Mouse (Mus musculus) neutrophil, adult 59 days (primary cell): ENCODE measurements around the gene E130208F15Rik. TPM values are rescaled to one million over a fixed set of nuclear protein-coding genes. Genes with fewer than 3 reads are reported as not detected.

Experiments
- total RNA-seq, 2 experiments: library from RNA; stranded (reverse); gene quantifications; 1 replicate in 1 of 2; 2 replicates in 1 of 2; pipeline ENCODE4 v1.2.4; 2023

Gene E130208F15Rik
- not detected for total RNA-seq

DNA sequence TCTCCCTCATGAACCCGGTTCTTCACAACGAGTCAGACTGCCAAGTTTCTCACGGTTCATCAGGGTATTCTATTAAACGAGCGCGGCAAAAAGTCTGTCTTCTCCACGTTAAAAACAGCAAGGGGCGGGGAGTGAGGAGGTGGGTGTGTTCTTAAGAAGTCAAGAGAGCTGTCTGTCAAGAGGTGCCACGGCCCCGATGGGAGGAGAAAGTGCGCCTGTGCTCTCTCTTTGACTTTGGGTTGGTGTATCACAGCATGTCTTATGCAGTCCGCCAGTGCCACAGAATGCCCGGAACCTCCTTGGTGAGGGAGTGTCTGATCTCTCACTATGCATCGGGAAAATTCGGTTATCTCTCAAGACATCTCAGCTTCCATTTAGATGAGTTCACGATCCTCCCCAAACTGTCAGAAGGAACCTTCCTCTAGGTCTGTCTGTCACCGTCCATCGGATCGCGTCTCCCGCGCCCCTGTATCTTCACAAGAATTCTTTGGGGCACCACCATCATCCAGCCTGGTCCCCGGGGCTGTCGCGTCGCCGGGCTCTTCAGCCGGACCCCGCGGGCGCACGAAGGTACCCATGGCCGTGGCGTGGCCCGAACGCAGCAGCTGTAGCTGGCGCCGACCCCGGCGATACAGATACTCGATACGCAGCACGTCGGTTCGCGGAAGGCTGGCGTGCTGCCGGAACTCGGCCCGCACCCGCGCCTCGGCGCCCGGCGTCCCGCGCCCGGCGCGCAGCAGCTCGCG, at the start of gene E130208F15Rik:
Gene E130208F15Rik, plus strand, starts transcription at position 202 of the 746 bp plus-strand sequence.

DNA sequence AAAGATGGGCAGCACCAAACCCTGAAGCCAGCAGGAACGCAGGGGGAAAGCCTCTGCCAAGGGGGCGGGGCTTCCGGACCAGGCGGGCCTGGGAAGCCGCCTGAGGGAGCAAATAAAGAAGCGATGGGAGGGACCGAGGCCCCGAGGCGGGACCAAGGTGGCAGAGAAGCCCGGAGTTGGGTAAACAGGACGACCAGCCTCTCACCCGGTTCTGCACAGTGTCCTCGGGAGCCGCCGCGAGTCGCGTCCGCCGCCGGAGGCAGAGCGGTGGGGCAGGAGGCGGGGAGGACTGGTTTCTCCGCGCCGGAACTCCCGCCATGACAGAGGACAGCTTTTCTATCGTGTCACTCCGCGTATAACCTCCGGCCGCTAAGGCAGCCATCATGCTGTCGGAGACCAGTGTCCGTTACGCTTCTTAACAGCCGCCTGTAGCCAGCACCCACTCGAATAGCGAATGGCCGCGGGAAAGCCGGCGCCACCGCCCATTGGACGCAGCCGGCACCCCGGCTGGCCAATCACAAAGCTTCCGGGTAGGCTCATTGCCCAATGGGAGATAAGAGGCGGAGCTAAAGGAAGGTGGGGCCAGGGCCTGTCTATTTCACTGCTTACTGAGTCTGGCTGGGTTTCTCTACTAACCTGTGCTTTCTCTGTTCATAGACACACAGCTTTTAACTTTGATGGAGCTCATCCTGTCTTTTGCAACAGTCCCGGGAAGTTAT, 41.4 kb upstream of the E130208F15Rik start, which contains the start of the genes Thap8 and Wdr62:
Gene Thap8, plus strand, starts transcription at position 144 of the 719 bp plus-strand sequence.
Gene Wdr62, minus strand, starts transcription at position 469 of the 719 bp plus-strand sequence.

DNA sequence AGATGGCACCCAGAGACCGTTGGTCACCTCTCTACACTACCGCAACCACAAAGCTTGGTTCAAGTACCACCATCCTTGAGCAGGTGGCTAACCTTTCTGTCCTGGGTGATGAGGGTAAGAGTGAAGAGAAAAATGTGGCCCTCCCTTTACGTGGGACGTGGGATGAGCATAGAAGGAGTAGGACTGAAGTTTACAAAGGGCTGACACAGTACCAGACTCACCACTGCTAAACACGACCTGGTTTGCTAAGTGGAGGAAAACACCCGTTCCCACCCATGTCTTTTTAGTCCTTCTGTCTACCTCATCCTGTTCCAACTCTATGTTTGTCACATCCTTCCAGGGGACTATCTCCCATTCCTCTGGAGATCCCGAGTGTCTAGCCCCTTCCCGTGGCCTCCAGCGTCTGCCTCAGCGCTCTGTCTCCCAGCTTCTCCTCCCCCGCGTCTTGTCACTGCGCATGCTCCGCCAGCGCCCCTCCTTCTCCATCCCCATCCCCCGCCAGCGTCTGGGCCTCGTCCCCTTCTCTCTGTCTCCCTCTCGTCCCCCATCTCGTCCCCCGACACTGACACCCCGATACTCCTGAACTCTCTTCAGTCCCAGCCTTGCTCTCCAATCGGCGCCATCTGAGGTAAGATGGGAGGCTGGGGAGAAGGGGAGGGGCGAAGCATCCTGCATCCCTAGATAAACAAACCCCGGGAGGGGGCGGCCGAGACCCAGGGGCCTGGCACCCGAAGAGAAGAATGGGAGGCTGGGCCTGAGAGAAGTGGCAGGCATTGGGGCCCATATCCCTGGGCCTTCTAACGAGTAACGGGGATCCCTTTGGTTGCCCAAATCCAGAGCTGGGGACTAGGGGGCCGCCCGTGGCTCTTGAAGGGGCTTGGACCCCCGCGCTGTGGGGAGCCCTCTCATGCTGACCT, 30.1 kb upstream of the E130208F15Rik start, which contains the start of gene Clip3:
Gene Clip3, plus strand, starts transcription at position 514 of the 917 bp plus-strand sequence.

DNA sequence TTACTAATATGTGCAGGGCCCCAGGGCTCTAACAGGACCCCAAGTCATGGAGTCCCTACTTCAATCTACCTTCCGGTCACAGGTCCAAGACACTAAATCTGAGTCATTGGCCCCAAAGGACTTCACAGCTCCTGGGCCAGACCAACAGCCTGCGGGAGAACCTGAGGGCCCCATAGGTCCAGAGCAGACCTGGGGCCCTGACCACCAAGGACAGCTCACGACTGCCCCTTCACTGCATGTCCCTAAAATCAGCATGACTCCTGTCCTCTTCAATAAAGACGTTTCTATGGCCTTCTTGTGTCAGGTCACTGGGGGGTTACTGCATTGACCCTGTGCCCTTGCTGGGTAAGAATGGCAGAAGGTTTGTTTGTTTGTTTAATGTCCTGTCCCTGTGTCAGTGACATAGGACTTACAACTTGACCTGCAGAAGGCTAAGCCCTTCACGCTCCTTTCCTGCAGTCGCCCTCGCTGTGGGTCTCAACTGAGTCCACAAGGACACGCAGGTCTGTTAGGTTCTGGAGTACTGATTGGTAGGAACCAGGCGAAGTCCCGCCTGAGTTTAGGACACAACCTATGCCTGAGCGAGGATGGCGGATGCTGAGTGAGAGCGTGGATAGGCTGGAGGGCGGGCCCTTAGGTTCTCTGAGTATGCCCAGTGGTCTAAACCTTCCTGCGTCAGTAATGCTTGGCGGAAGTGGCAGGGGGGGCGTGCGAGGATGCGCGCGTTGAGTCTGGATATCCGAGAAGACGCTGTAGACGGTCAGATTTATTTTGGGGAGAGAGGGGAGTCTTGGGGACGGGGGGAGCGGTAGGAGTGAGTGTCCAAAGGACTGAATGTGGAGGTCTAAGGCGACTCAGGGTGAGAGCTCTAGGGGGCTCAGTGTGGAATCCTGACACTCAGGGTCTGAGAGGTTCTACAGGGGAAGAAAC, 13.2 kb upstream of the E130208F15Rik start, which contains the start of gene Alkbh6:
Gene Alkbh6, plus strand, starts transcription at position 642 of the 930 bp plus-strand sequence.

DNA sequence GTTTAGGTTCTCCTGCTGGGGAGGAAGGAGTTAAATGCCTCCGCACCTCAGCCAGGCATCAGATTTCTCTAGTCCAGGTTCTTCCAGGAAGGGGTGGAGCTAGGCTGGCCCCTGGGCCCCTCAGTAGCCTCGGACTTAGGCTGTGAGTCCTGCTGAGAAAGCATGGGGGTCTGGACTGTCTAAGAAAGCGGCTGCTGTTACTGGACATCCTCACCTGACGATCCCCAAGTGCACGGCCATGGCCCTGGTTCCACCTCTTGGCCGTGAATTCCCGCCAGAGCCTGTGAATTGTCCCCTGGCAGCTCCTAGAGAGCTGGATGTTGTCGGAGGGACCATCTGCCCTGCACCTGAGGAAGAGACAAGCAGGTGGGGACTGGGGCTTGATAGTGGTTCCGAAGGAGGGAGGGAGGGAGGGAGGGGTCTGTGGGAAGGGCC, 6.8 kb upstream of the E130208F15Rik start, which contains the start of gene Syne4:
Gene Syne4, plus strand, starts transcription at position 87 of the 435 bp plus-strand sequence.

DNA sequence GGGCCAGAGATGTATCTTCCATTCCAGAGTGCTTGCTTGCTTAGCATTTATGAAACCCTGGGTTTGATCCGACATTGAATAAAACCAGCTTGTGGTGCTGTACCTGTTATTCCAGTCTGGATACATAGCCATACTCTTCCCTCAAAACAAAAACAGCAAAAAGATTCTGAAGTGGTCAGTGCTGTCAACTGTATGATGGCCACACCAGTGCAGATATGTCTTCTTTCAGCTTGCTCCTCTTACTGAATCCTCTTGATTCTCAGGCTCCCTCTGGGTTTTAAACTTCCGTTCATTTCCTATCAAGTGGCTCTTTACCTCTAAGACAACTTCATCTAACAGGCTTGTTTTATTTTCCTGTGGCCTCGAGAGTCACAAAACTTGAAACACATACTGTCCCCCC, 2.3 kb downstream of the E130208F15Rik start, which contains the start of gene Sdhaf1:
Gene Sdhaf1, minus strand, starts transcription at position 101 of the 400 bp plus-strand sequence.

DNA sequence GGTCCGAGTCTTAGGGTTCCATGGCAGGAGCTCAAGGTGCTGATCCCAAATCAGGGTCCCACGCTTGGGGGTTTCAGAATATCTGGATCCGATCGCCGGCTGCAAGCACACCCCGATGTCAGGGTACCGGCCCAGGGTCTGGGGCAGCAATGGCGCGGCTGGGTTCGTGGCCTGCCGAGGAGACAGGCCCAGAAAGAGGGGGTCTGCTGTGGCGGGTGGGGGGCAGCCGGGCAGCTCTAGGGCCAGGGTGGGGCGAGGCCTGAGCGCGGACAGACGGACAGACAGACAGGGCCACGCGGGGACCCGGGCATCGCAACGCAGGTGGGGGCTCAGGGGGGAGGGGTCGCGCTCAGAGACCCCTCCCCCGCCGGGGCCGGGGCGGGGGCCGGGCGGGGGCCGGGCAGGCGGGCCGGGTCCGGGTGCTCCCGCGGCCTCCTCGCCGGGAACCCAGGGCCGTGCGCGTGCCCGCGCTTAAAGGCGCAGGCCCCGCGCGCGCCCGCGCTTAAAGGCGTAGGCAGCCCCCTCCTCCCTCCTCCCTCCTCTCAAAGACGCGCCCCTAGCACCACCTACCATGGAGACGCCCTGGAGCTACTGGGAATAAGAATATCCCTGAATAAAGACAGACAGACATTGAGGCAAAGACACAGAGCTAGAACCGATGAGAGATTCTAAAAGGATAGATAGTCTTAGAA, 41.3 kb downstream of the E130208F15Rik start, which contains the start of gene Lrfn3:
Gene Lrfn3, minus strand, starts transcription at position 121 of the 692 bp plus-strand sequence.

Other genes with a start within 250 kb of the E130208F15Rik start
- gene Zfp82, start 248.8 kb upstream of the E130208F15Rik start, total RNA-seq, result under 1 TPM; 0.47 to 0.77 TPM
- gene Gm26920, start 231.3 kb upstream of the E130208F15Rik start, total RNA-seq, result not detected
- gene Zfp566, start 231.2 kb upstream of the E130208F15Rik start, total RNA-seq, result 1 to 10 TPM in 1 of 2 experiments, under 1 TPM in 1; 0.57 to 2.0 TPM
- gene Zfp260, start 227.0 kb upstream of the E130208F15Rik start, total RNA-seq, result 1 to 10 TPM; 5.9 to 6.9 TPM
- 10 to 100 TPM; 10.5 to 11.6 TPM for gene Zfp382, start 199.8 kb upstream of the E130208F15Rik start, total RNA-seq
- gene Zfp146, start 152.0 kb upstream of the E130208F15Rik start, total RNA-seq, result 10 to 100 TPM; 13.5 to 18.0 TPM
- 1 to 10 TPM; 1.5 to 1.6 TPM for gene Cox7a1, start 137.6 kb upstream of the E130208F15Rik start, total RNA-seq
- gene Capns1, start 122.9 kb upstream of the E130208F15Rik start, total RNA-seq, result 100 to 1,000 TPM; 225 to 239 TPM
- gene Polr2i, start 89.8 kb upstream of the E130208F15Rik start, total RNA-seq, result 10 to 100 TPM; 30.4 to 34.5 TPM
- 10 to 100 TPM; 38.7 to 46.2 TPM for gene Tbcb, start 89.5 kb upstream of the E130208F15Rik start, total RNA-seq
- gene Ovol3, start 86.0 kb upstream of the E130208F15Rik start, total RNA-seq, result not detected
- under 1 TPM; 0.27 to 0.37 TPM for gene Thap8, start 41.6 kb upstream of the E130208F15Rik start, total RNA-seq
- 10 to 100 TPM; 16.6 to 21.5 TPM for gene Wdr62, start 41.3 kb upstream of the E130208F15Rik start, total RNA-seq
- not detected for gene Clip3, start 30.0 kb upstream of the E130208F15Rik start, total RNA-seq
- 10 to 100 TPM; 14.6 to 14.7 TPM for gene Alkbh6, start 13.0 kb upstream of the E130208F15Rik start, total RNA-seq
- gene Syne4, start 6.9 kb upstream of the E130208F15Rik start, total RNA-seq, result under 1 TPM in 1 of 2 experiments, not detected in 1; 0.76 TPM
- 1 to 10 TPM; 3.2 to 3.4 TPM for gene Sdhaf1, start 2.2 kb downstream of the E130208F15Rik start, total RNA-seq
- not detected for gene Lrfn3, start 41.0 kb downstream of the E130208F15Rik start, total RNA-seq
- gene Tyrobp, start 92.0 kb downstream of the E130208F15Rik start, total RNA-seq, result 1,000 to 10,000 TPM; 2,122 to 2,210 TPM
- gene Hcst, start 98.1 kb downstream of the E130208F15Rik start, total RNA-seq, result 100 to 1,000 TPM; 116 to 123 TPM
- 10 to 100 TPM; 65.6 to 78.9 TPM for gene Nfkbid, start 100.0 kb downstream of the E130208F15Rik start, total RNA-seq
- gene Aplp1, start 123.8 kb downstream of the E130208F15Rik start, total RNA-seq, result under 1 TPM in 1 of 2 experiments, not detected in 1; 0.27 TPM
- gene Kirrel2, start 135.9 kb downstream of the E130208F15Rik start, total RNA-seq, result not detected
- gene Nphs1, start 136.6 kb downstream of the E130208F15Rik start, total RNA-seq, result not detected
- not detected for gene Prodh2, start 171.9 kb downstream of the E130208F15Rik start, total RNA-seq
- 10 to 100 TPM; 14.2 to 14.6 TPM for gene Arhgap33, start 213.3 kb downstream of the E130208F15Rik start, total RNA-seq
- 1 to 10 TPM; 5.1 to 7.4 TPM for gene Hspb6, start 230.4 kb downstream of the E130208F15Rik start, total RNA-seq
- 1 to 10 TPM; 6.0 to 6.3 TPM for gene Proser3, start 230.6 kb downstream of the E130208F15Rik start, total RNA-seq
- 10 to 100 TPM; 30.4 to 32.0 TPM for gene Lin37, start 238.1 kb downstream of the E130208F15Rik start, total RNA-seq
- 10 to 100 TPM; 40.8 to 45.4 TPM for gene U2af1l4, start 241.6 kb downstream of the E130208F15Rik start, total RNA-seq
- gene Gm49396, start 241.6 kb downstream of the E130208F15Rik start, total RNA-seq, result 1 to 10 TPM; 3.2 to 6.2 TPM
- gene Psenen, start 241.9 kb downstream of the E130208F15Rik start, total RNA-seq, result 100 to 1,000 TPM; 120 to 121 TPM
- 1 to 10 TPM; 3.7 to 5.5 TPM for gene Igflr1, start 243.7 kb downstream of the E130208F15Rik start, total RNA-seq